Mouse (Mus musculus) kidney, postnatal 14 days (tissue): ENCODE measurements at regions not wholly inside any gene's neighbourhood (a gene's known extent, or its start where the extent isn't known, plus 50 kb on each side); places are given as distances from the start of the nearest gene placed in this dataset.

ENCODE experiments used
- DNase-seq: peaks from one replicate; pipeline ENCODE4 v3.0.0; 2022; ENCODE audit warnings: mixed read lengths

GRCm38 (mm10) chr12:52402711-52403110, 101.1 kb upstream of the Arhgap5 start:
- DNase-seq, result no peak

GRCm38 (mm10) chr12:52406386-52406785, 97.4 kb upstream of the Arhgap5 start:
- DNase-seq, result no peak

- no peak for DNase-seq
These were observed 95.4 kb upstream of the Arhgap5 start for GRCm38 (mm10) chr12:52408307-52408895.

- DNase-seq, result no peak
These were observed 94.6 kb upstream of the Arhgap5 start for GRCm38 (mm10) chr12:52409221-52409620.

GRCm38 (mm10) chr12:52412172-52412571, 91.6 kb upstream of the Arhgap5 start:
- no peak for DNase-seq

- DNase-seq, result no peak
These were observed 90.7 kb upstream of the Arhgap5 start for GRCm38 (mm10) chr12:52413046-52413473.

GRCm38 (mm10) chr12:52422729-52423128, 81.0 kb upstream of the Arhgap5 start:
- no peak for DNase-seq

- DNase-seq, result no peak
These were observed 79.3 kb upstream of the Arhgap5 start for GRCm38 (mm10) chr12:52424336-52425034.

GRCm38 (mm10) chr12:52429935-52430334, 73.8 kb upstream of the Arhgap5 start:
- DNase-seq, result no peak

- no peak for DNase-seq
These were observed 71.8 kb upstream of the Arhgap5 start for GRCm38 (mm10) chr12:52431933-52432332.

- no peak for DNase-seq
These were observed 69.8 kb upstream of the Arhgap5 start for GRCm38 (mm10) chr12:52434021-52434420.

- no peak for DNase-seq
These were observed 68.5 kb upstream of the Arhgap5 start for GRCm38 (mm10) chr12:52435321-52435720.

- DNase-seq, result no peak
These were observed 68.0 kb upstream of the Arhgap5 start for GRCm38 (mm10) chr12:52435795-52436211.

- DNase-seq, result no peak
These were observed 66.8 kb upstream of the Arhgap5 start for GRCm38 (mm10) chr12:52436941-52437340.

- peak; percentile 60 for DNase-seq
These were observed 64.5 kb upstream of the Arhgap5 start for GRCm38 (mm10) chr12:52439241-52439640.

GRCm38 (mm10) chr12:52440868-52441365, 62.9 kb upstream of the Arhgap5 start:
- DNase-seq, result no peak

GRCm38 (mm10) chr12:52442337-52442736, 61.4 kb upstream of the Arhgap5 start:
- no peak for DNase-seq

GRCm38 (mm10) chr12:52445731-52446130, 58.0 kb upstream of the Arhgap5 start:
- DNase-seq, result no peak

GRCm38 (mm10) chr12:52446501-52446900, 57.3 kb upstream of the Arhgap5 start:
- DNase-seq, result peak; percentile 84

- DNase-seq, result no peak
These were observed 56.3 kb upstream of the Arhgap5 start for GRCm38 (mm10) chr12:52447482-52447881.

GRCm38 (mm10) chr12:52448218-52448617, 55.6 kb upstream of the Arhgap5 start:
- peak; percentile 90 for DNase-seq

- no peak for DNase-seq
These were observed 49.9 kb upstream of the Arhgap5 start for GRCm38 (mm10) chr12:52453890-52454289.
